Mouse (Mus musculus) neural tube, embryonic 15.5 days (tissue): ENCODE data around the gene Gm39115. TPM values are rescaled to one million over a fixed set of nuclear protein-coding genes. Genes with fewer than 3 reads are reported as not detected.

ENCODE experiments used
- polyA plus RNA-seq: library from polyadenylated mRNA; unstranded; fragments of >200 nt; fragmentation: Nextera tagmentation; extraction: Ambion mirVana; gene quantifications from 2 replicates; pipeline ENCODE4 v1.2.1, GENCODE M21; 2015

The Gm39115 gene
- polyA plus RNA-seq, 1 experiment from 2014 or later, result not detected

Other genes starting within 250 kb of the Gm39115 start
- 67.5 and 70.0 TPM in 2 replicates for gene Tollip, start 217.5 kb downstream of the Gm39115 start, polyA plus RNA-seq
- gene Brsk2, start 186.3 kb downstream of the Gm39115 start, polyA plus RNA-seq, result 17.5 and 20.2 TPM in 2 replicates
- 51.2 and 55.6 TPM in 2 replicates for gene Mob2, start 75.0 kb downstream of the Gm39115 start, polyA plus RNA-seq
- gene Dusp8, start 40.2 kb downstream of the Gm39115 start, polyA plus RNA-seq, result 110 and 132 TPM in 2 replicates
- gene Gm45618, start 15.3 kb downstream of the Gm39115 start, polyA plus RNA-seq, result 0.40 and 0.50 TPM in 2 replicates
- not detected in 2 replicates for gene Gm45337, start 8.6 kb upstream of the Gm39115 start, polyA plus RNA-seq
- not detected in 2 replicates for gene Gm29735, start 21.1 kb upstream of the Gm39115 start, polyA plus RNA-seq
- gene Gm4553, start 29.7 kb upstream of the Gm39115 start, polyA plus RNA-seq, result not detected in 2 replicates
- gene Krtap5-2, start 40.0 kb upstream of the Gm39115 start, polyA plus RNA-seq, result not detected in 2 replicates
- not detected in 2 replicates for gene Gm10153, start 54.4 kb upstream of the Gm39115 start, polyA plus RNA-seq
- gene Krtap5-3, start 65.3 kb upstream of the Gm39115 start, polyA plus RNA-seq, result not detected in 2 replicates
- gene Gm7579, start 75.8 kb upstream of the Gm39115 start, polyA plus RNA-seq, result not detected in 2 replicates
- not detected in 2 replicates for gene Krtap5-5, start 93.9 kb upstream of the Gm39115 start, polyA plus RNA-seq
- gene Gm40460, start 105.0 kb upstream of the Gm39115 start, polyA plus RNA-seq, result not detected in 2 replicates
- gene Gm2431, start 122.3 kb upstream of the Gm39115 start, polyA plus RNA-seq, result not detected in 2 replicates
- gene Gm4559, start 138.3 kb upstream of the Gm39115 start, polyA plus RNA-seq, result not detected in 2 replicates
- gene Krtap5-1, start 161.1 kb upstream of the Gm39115 start, polyA plus RNA-seq, result not detected in 2 replicates
- not detected in 2 replicates for gene Krtap5-4, start 167.5 kb upstream of the Gm39115 start, polyA plus RNA-seq
- gene Ifitm10, start 237.7 kb upstream of the Gm39115 start, polyA plus RNA-seq, result 13.5 and 14.7 TPM in 2 replicates
- not detected in 2 replicates for gene Gm49369, start 246.6 kb upstream of the Gm39115 start, polyA plus RNA-seq